Mouse (Mus musculus) liver, adult 2 months (tissue): Measurements from ENCODE around the gene Ypel3. TPM values are rescaled to one million over a fixed set of nuclear protein-coding genes. Genes with fewer than 3 reads are reported as not detected.

Experiments used
- DNase-seq: peaks from one replicate; pipeline ENCODE4 v3.0.0-alpha.2; 2011; ENCODE audit warnings: low read depth, low spot score; ENCODE audit errors: extremely low read depth
- H3K27ac ChIP-seq: fragments of 200-500 bp; replicated peaks from 2 replicates; pipeline ENCODE4 v1.5.1; 2012; ENCODE audit warnings: low read depth, mild to moderate bottlenecking, control low read depth, inconsistent platforms, low read length; ENCODE audit not compliant: insufficient read depth
- H3K27me3 ChIP-seq: fragments of 200-500 bp; 2 replicates; pipeline ENCODE4 v1.6.1; 2012; ENCODE audit warnings: mild to moderate bottlenecking, moderate library complexity, low read length, inconsistent platforms; ENCODE audit not compliant: control insufficient read depth, insufficient read depth
- H3K36me3 ChIP-seq: fragments of 200-500 bp; 2 replicates; pipeline ENCODE4 v1.6.1; 2012; ENCODE audit warnings: low read length, inconsistent platforms; ENCODE audit not compliant: control insufficient read depth, insufficient read depth
- H3K4me1 ChIP-seq: fragments of 200-500 bp; 2 replicates; pipeline ENCODE4 v1.6.1; 2011; ENCODE audit warnings: low read length; ENCODE audit not compliant: control insufficient read depth, insufficient read depth
- H3K4me3 ChIP-seq: fragments of 200-500 bp; 2 replicates; pipeline ENCODE4 v1.5.1; 2011; ENCODE audit warnings: low read depth, mild to moderate bottlenecking, control low read depth, low read length, moderate library complexity; ENCODE audit not compliant: insufficient read depth
- H3K79me2 ChIP-seq: fragments of 200-500 bp; 2 replicates; pipeline ENCODE4 v1.6.1; 2012; ENCODE audit warnings: inconsistent platforms, mild to moderate bottlenecking, low read length, moderate library complexity; ENCODE audit not compliant: control insufficient read depth, insufficient read depth
- H3K9ac ChIP-seq: fragments of 200-500 bp; 2 replicates; pipeline ENCODE4 v1.6.1; 2012; ENCODE audit warnings: low read depth, mild to moderate bottlenecking, control low read depth, inconsistent platforms, low read length
- CTCF ChIP-seq: fragments of 200-500 bp; IDR thresholded peaks from 2 replicates; pipeline ENCODE4 v1.5.1; 2011; ENCODE audit warnings: low read depth, low read length, control low read depth
- POLR2A ChIP-seq: fragments of 200-500 bp; IDR thresholded peaks from 2 replicates; pipeline ENCODE4 v1.6.1; 2011; ENCODE audit warnings: low read length, control low read depth; ENCODE audit not compliant: insufficient read depth; ENCODE audit errors: extremely low read depth
- WGBS: fragments of 180-500 bp; shearing (Covaris S2); methylation state at CpG from one replicate; pipeline ENCODE4 v1.1.7; 2018; 5-methylcytosine and 5-hydroxymethylcytosine counted together
- polyA plus RNA-seq: library from polyadenylated mRNA; depleted of rRNA; stranded (reverse); fragments of >200 nt; gene quantifications from 2 replicates; pipeline ENCODE4 v1.2.3, GENCODE M21; 2012
- total RNA-seq: library from RNA; depleted of rRNA; stranded (reverse); fragments of >200 nt; gene quantifications from 2 replicates; pipeline ENCODE4 v1.2.3, GENCODE M21; 2014

Ypel3 gene
- total and polyA plus RNA-seq, 2 experiments = 26.4 to 144 TPM

- Histone ChIP-seq H3K27ac (0 out of 2 replicates have a peak overlapping the region, but pooled peaks have one; percentile 2), H3K9ac (no peak overlapping the region), H3K4me3 (no peak overlapping the region), H3K27me3 (no peaks in the 10 kb centered on the region), H3K4me1 (peaks cover 3% of the 10 kb centered on the region; the same call in 1 of the 2 replicates), H3K36me3 (no peaks in the 10 kb centered on the region), H3K79me2 (peaks cover 3% of the 10 kb centered on the region; the same call in 1 of the 2 replicates)
- TF ChIP-seq CTCF = no peak
- no peak for TF ChIP-seq POLR2A
- WGBS = 28% methylated on average over 4 of the region's 4 CpGs
- no peak for DNase-seq
These were observed 15.8 kb upstream of the Ypel3 start for GRCm38 (mm10) chr7:126760956-126761355.

GRCm38 (mm10) chr7:126761529-126762067 is 15.2 kb upstream of the Ypel3 start:
- Histone ChIP-seq H3K79me2 (peaks cover 3% of the 10 kb centered on the region; the same call in 1 of the 2 replicates), H3K4me1 (peaks cover 3% of the 10 kb centered on the region; the same call in 1 of the 2 replicates), H3K36me3 (no peaks in the 10 kb centered on the region), H3K9ac (no peak overlapping the region), H3K4me3 (no peak overlapping the region), H3K27me3 (no peaks in the 10 kb centered on the region), H3K27ac (no peak overlapping the region; the same call in 1 of the 2 replicates)
- TF ChIP-seq CTCF = no peak
- TF ChIP-seq POLR2A = no peak
- DNase-seq = no peak
- 56% methylated on average over 6 of the region's 6 CpGs for WGBS

GRCm38 (mm10) chr7:126762471-126763008 is 14.2 kb upstream of the Ypel3 start:
- Histone ChIP-seq H3K9ac (no peak overlapping the region), H3K36me3 (no peaks in the 10 kb centered on the region; the same call in 1 of the 2 replicates), H3K4me3 (no peak overlapping the region), H3K4me1 (peaks cover 3% of the 10 kb centered on the region; the same call in 1 of the 2 replicates), H3K27me3 (no peaks in the 10 kb centered on the region), H3K79me2 (peaks cover 3% of the 10 kb centered on the region; the same call in 1 of the 2 replicates), H3K27ac (no peak overlapping the region)
- DNase-seq = no peak
- TF ChIP-seq CTCF (no peak), POLR2A (no peak)
- 87% methylated on average over 17 of the region's 17 CpGs for WGBS

- 96% methylated on average over 9 of the region's 9 CpGs for WGBS
- H3K36me3 ChIP-seq = peaks cover 2% of the 10 kb centered on the region; the same call in 1 of the 2 replicates
- TF ChIP-seq CTCF (no peak), POLR2A (no peak)
- H3K27me3 ChIP-seq = no peaks in the 10 kb centered on the region
- H3K9ac ChIP-seq = no peak overlapping the region
- no peak for DNase-seq
- H3K4me1 ChIP-seq = peaks cover 2% of the 10 kb centered on the region; the same call in 1 of the 2 replicates
- H3K79me2 ChIP-seq = no peaks in the 10 kb centered on the region
- no peak overlapping the region for H3K27ac ChIP-seq
- no peak overlapping the region for H3K4me3 ChIP-seq
These were observed 11.2 kb upstream of the Ypel3 start for GRCm38 (mm10) chr7:126765540-126765939.

GRCm38 (mm10) chr7:126766201-126766600 is 10.6 kb upstream of the Ypel3 start, which contains the start of gene Gdpd3:
Gene Gdpd3, plus strand, starts transcription at chr7:126766334.
- H3K4me3 ChIP-seq = no peak within 1 kb of the TSS
- TF ChIP-seq POLR2A (no peak), CTCF (no peak)
- no peaks in the 10 kb centered on the region for H3K4me1 ChIP-seq
- no peak within 1 kb of the TSS for H3K9ac ChIP-seq
- WGBS = 94% methylated on average over 16 of the region's 16 CpGs
- DNase-seq = no peak
- peaks cover 2% of the 10 kb centered on the region; the same call in 1 of the 2 replicates for H3K36me3 ChIP-seq
- no peaks in the 10 kb centered on the region for H3K79me2 ChIP-seq
- H3K27me3 ChIP-seq = no peaks in the 10 kb centered on the region
- H3K27ac ChIP-seq = no peak within 1 kb of the TSS

- 87% methylated on average over 8 of the region's 8 CpGs for WGBS
- no peaks in the 10 kb centered on the region for H3K27me3 ChIP-seq
- peaks cover 2% of the 10 kb centered on the region; the same call in 1 of the 2 replicates for H3K36me3 ChIP-seq
- H3K9ac ChIP-seq = no peak overlapping the region
- no peaks in the 10 kb centered on the region for H3K79me2 ChIP-seq
- DNase-seq = no peak
- no peak overlapping the region for H3K27ac ChIP-seq
- no peaks in the 10 kb centered on the region for H3K4me1 ChIP-seq
- TF ChIP-seq POLR2A (no peak), CTCF (no peak)
- H3K4me3 ChIP-seq = no peak overlapping the region
These were observed 9.8 kb upstream of the Ypel3 start for GRCm38 (mm10) chr7:126767001-126767400.
